Mouse (Mus musculus) limb, embryonic 12.5 days (tissue): ENCODE data around the gene Hcn1. TPM values are rescaled to one million over a fixed set of nuclear protein-coding genes. Genes with fewer than 3 reads are reported as not detected.
A peak's percentile ranks its signal among the peaks of the same experiment; 100 is the strongest.
"Not testable (repeated sequence)": the region's sequence is repeated elsewhere in the genome, so short reads cannot be mapped to it uniquely, and the experiment has no call there.

ENCODE experiments used
- ATAC-seq: fragments of 200-750 bp; cut with Nextera tagmentation; 2 replicates; pipeline ENCODE4 v1.8.0; 2017; ENCODE audit warnings: low read depth, moderate TSS enrichment; ENCODE audit not compliant: insufficient number of reproducible peaks, insufficient read depth, low FRiP score, low TSS enrichment
- H3K27ac ChIP-seq: fragments of 300-500 bp; sonication (generic); 2 replicates; pipeline ENCODE4 v1.5.1; 2016; ENCODE audit warnings: mild to moderate bottlenecking, moderate library complexity
- H3K27me3 ChIP-seq: fragments of 300-500 bp; sonication (generic); 2 replicates; pipeline ENCODE4 v1.6.1; 2016; ENCODE audit warnings: mild to moderate bottlenecking, moderate library complexity
- H3K36me3 ChIP-seq: fragments of 300-500 bp; sonication (generic); 2 replicates; pipeline ENCODE4 v1.6.1; 2016; ENCODE audit warnings: mild to moderate bottlenecking, moderate library complexity
- H3K4me1 ChIP-seq: fragments of 300-500 bp; sonication (generic); replicated peaks from 2 replicates; pipeline ENCODE4 v1.6.1; 2016
- H3K4me2 ChIP-seq: fragments of 300-500 bp; sonication (generic); 2 replicates; pipeline ENCODE4 v1.6.1; 2016; ENCODE audit warnings: mild to moderate bottlenecking, moderate library complexity
- H3K4me3 ChIP-seq: fragments of 300-500 bp; sonication (generic); replicated peaks from 2 replicates; pipeline ENCODE4 v1.5.1; 2016; ENCODE audit warnings: mild to moderate bottlenecking
- H3K9ac ChIP-seq: fragments of 300-500 bp; sonication (generic); replicated peaks from 2 replicates; pipeline ENCODE4 v1.6.1; 2016; ENCODE audit warnings: mild to moderate bottlenecking, moderate library complexity
- H3K9me3 ChIP-seq: fragments of 300-500 bp; sonication (generic); 2 replicates; pipeline ENCODE4 v1.6.1; 2016; ENCODE audit warnings: mild to moderate bottlenecking, moderate library complexity
- WGBS: fragments of 180-500 bp; shearing (Covaris S2); methylation state at CpG from one replicate; pipeline ENCODE4 v1.1.7; 2016; 5-methylcytosine and 5-hydroxymethylcytosine counted together
- polyA plus RNA-seq: library from polyadenylated mRNA; unstranded; fragments of >200 nt; fragmentation: Nextera tagmentation; extraction: Ambion mirVana; gene quantifications from 2 replicates; pipeline ENCODE4 v1.2.1, GENCODE M21; 2016

The Hcn1 gene
- polyA plus RNA-seq, 1 experiment from 2014 or later, result 0.15 TPM

DNA sequence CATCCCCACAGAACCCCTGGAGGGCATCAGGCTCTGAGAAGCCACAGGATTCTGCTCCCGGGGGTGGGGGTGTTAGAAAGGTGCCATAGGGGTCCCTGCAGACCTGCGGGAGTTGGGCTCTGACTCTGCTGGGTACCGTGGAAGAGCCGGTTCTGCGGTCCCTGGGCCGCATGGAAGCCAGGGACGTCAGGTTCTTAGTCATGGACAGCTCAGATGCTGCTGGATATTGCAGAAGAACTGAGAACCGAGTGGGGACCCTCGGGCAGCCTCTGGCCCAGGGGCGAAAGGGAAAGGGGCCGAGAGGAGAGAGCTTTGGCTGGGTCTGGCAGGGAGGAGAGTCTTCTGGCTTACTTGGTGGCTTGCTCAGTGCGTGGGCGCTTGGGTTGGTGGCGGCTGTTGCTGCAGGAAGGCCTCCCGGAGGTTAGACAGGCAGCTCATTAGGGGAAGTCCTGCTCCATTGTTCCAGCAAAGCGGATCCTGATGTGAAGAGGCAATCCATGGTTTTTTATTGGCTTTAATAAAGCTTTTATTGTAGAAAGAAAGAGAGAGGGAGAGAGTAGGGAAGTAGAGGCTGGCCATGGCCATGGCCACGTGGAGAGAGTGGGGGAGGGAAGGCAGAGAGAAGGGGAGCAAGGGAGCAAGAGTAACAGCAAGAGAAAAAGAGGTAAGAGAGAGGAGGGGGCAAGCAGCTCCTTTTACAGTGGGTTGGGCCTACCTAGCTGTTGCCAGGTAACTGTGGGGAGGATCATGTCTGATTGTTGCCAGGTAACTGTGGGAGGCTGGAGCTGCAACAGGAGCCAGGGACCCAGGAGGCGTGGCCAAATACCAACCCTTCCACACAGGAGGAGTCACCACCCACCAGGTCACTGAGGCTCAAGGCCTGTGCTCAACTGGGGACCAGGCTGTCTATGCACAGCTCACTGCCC is 356.6 kb downstream of the Hcn1 start:
- ATAC-seq, result peak; percentile 85
- H3K27ac ChIP-seq, result no peak overlapping the region
- no peak overlapping the region for H3K9ac ChIP-seq
- H3K36me3 ChIP-seq, result no peaks in the 10 kb centered on the region
- 10% methylated on average over 18 of the region's 18 CpGs for WGBS
- peaks cover 7% of the 10 kb centered on the region; the same call in 1 of the 2 replicates for H3K4me1 ChIP-seq
- H3K4me3 ChIP-seq, result peak overlapping the region; percentile 23
- H3K27me3 ChIP-seq, result no peaks in the 10 kb centered on the region
- peak overlapping the region; percentile 45 for H3K4me2 ChIP-seq
- no peaks in the 10 kb centered on the region for H3K9me3 ChIP-seq

DNA sequence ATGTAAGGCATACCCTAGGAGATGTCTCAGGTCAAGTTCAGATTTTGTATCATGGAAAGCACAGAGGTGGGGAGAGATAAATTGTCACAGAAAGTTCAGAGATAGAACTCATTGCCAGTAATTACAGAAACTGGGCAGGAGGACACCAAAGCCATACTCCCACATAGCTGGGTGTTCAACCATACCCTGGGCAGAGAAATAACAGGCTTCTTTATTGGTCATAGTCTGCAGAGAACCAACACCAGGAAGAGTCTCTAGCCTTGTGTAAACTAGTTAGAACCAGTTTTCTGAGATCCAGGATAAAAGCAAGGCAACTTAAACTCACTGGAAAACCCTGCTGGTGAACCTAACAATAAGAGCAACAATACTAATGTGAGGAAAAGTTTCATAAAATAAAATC is 362.5 kb downstream of the Hcn1 start:
- no peak overlapping the region for H3K27ac ChIP-seq
- no peaks in the 10 kb centered on the region for H3K4me1 ChIP-seq
- H3K36me3 ChIP-seq, result no peaks in the 10 kb centered on the region
- H3K9ac ChIP-seq, result no peak overlapping the region
- no peak for ATAC-seq
- H3K9me3 ChIP-seq, result no peaks in the 10 kb centered on the region
- no peaks in the 10 kb centered on the region for H3K27me3 ChIP-seq
- no peak overlapping the region for H3K4me2 ChIP-seq
- no peak overlapping the region for H3K4me3 ChIP-seq

DNA sequence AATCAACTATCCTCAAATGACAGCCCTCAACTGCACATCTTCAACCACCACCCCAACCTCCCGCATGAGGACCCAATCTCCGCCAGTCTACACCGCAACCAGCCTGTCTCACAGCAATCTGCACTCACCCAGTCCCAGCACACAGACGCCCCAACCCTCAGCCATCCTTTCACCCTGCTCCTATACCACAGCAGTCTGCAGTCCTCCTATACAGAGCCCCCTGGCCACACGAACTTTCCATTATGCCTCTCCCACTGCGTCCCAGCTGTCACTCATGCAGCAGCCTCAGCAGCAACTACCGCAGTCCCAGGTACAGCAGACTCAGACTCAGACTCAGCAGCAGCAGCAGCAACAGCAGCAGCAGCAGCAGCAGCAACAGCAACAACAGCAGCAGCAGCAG is 373.3 kb downstream of the Hcn1 start:
- 0 out of 2 replicates have a peak, but pooled peaks have one; percentile 42 for ATAC-seq
- no peak overlapping the region for H3K9ac ChIP-seq
- H3K27ac ChIP-seq, result no peak overlapping the region
- H3K4me2 ChIP-seq, result no peak overlapping the region
- no peak overlapping the region for H3K4me3 ChIP-seq
- no peaks in the 10 kb centered on the region for H3K9me3 ChIP-seq
- 68% methylated on average over 7 of the region's 7 CpGs for WGBS
- H3K4me1 ChIP-seq, result peaks cover 7% of the 10 kb centered on the region; the same call in 1 of the 2 replicates
- H3K36me3 ChIP-seq, result no peaks in the 10 kb centered on the region
- H3K27me3 ChIP-seq, result no peaks in the 10 kb centered on the region

DNA sequence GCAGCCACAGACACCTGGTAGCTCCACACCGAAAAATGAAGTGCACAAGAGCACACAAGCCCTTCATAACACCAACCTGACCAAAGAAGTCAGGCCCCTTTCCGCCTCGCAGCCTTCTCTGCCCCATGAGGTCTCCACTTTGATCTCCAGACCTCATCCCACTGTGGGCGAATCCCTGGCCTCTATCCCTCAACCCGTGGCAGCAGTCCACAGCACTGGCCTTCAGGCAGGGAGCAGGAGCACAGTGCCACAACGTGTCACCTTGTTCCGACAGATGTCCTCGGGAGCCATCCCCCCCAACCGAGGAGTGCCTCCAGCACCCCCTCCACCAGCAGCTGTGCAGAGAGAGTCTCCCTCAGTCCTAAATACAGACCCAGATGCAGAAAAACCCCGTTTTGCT is 373.7 kb downstream of the Hcn1 start:
- WGBS, result 42% methylated on average over 10 of the region's 10 CpGs
- Histone ChIP-seq H3K4me3 (no peak overlapping the region), H3K4me1 (peaks cover 7% of the 10 kb centered on the region; the same call in 1 of the 2 replicates), H3K36me3 (no peaks in the 10 kb centered on the region), H3K9me3 (no peaks in the 10 kb centered on the region), H3K27ac (no peak overlapping the region), H3K4me2 (no peak overlapping the region), H3K27me3 (no peaks in the 10 kb centered on the region), H3K9ac (no peak overlapping the region)
- peak; percentile 47; the same call in 1 of the 2 replicates for ATAC-seq

DNA sequence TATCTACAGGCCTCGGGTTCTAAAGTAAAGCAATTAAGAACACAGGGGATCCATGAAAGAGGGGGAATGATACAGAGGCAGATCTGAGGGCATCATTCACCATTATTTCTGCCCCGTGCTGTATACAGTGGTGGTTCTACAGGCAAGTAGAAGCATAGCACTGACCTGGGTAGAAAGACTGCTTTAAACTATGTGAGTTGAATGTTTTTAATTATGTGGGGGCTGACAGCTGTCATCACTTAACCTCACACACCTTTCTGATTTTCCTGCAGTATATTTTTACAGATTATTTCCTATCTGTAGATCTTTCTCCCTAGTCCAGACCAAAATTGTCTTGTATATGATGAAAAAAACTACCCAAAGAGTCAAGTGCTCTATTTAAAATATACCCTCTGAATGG is 382.2 kb downstream of the Hcn1 start:
- ATAC-seq, result no peak
- H3K4me2 ChIP-seq, result no peak overlapping the region
- H3K27ac ChIP-seq, result no peak overlapping the region
- H3K36me3 ChIP-seq, result no peaks in the 10 kb centered on the region
- no peak overlapping the region for H3K9ac ChIP-seq
- 9% methylated on average over 2 of the region's 2 CpGs for WGBS
- H3K4me3 ChIP-seq, result no peak overlapping the region
- no peaks in the 10 kb centered on the region; the same call in 1 of the 2 replicates for H3K4me1 ChIP-seq
- H3K9me3 ChIP-seq, result no peaks in the 10 kb centered on the region
- no peaks in the 10 kb centered on the region for H3K27me3 ChIP-seq

DNA sequence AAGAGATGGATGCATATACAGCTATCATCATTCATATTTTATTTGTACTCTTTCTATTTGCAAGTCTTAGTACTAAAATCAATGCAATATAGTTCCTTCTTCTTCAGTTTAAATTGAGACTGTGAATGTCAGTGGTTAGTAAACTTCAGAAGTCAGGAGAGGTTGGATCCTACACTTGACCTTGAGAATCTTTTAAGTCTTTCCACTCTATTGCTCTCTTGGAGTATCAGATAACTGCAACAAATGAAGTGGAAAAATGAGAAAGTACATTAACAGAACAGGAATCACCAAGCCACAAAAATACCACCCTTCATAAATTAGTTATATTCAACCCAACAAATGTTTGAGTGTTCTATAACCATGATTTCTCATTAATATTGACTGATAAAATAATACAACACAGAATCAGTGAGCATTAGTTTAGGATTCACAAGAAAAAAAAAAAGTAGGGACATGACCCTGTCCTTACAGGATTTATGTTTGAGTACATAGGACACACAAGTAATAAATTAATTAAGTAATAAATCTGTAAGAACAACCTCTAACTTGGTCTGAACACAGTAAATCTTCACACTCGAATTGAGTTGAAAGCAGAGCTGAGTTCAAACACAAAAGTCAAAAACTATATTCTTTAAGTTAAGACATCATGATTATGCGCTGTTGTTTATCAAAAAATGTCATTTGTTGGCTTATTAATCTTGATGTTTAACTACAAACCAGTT is 397.8 kb downstream of the Hcn1 start:
- Histone ChIP-seq H3K9ac (no peak overlapping the region), H3K9me3 (no peaks in the 10 kb centered on the region), H3K4me2 (no peak overlapping the region), H3K4me1 (no peaks in the 10 kb centered on the region), H3K27ac (no peak overlapping the region), H3K36me3 (no peaks in the 10 kb centered on the region), H3K4me3 (no peak overlapping the region), H3K27me3 (no peaks in the 10 kb centered on the region)
- WGBS, result 77% methylated on average over 2 of the region's 2 CpGs
- no peak for ATAC-seq

DNA sequence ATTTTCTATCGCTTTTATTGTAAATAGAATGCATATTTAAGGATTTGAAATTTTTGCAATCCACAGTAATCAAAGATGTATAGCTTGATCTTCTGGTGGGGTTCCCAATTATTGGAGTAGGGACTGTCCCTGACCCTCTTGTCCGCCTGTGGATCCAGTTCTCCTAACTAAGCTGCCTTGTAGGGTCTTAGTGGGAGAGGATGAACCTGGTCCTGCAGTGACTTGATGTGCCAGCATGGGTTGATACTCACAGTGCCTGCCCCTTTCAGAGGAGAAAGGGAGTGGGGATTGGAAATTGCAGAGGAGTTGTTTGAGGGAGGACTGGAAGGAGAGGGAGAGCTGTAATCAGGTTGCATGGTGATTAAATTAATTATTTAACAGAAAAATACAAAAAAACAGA is 398.4 kb downstream of the Hcn1 start:
- Histone ChIP-seq H3K9me3 (no peaks in the 10 kb centered on the region), H3K27me3 (no peaks in the 10 kb centered on the region), H3K4me1 (no peaks in the 10 kb centered on the region), H3K27ac (no peak overlapping the region), H3K9ac (no peak overlapping the region), H3K4me2 (no peak overlapping the region), H3K4me3 (no peak overlapping the region), H3K36me3 (no peaks in the 10 kb centered on the region)
- WGBS, result 87% methylated on average over 2 of the region's 2 CpGs
- no peak for ATAC-seq

DNA sequence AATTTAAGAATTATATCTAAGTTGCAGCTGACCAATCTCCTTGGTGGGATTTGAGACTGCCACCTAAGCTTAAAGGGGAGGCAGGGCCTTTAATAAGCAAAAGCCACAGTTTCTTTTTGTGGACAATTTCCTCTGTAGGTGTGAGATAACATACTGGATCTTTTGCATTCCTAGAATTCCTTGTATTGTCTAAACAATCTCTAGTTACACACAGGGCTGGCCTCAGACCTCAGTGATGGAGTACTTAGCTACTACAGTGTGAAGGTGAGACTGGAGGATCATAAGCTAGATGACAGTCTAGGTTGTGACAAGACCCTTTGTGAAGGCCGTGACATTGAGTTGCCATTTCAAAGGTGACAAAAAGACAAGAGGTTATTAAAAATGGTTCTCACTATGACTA is 419.1 kb downstream of the Hcn1 start:
- Histone ChIP-seq H3K4me3 (no peak overlapping the region), H3K4me1 (no peaks in the 10 kb centered on the region), H3K9ac (no peak overlapping the region), H3K4me2 (no peak overlapping the region), H3K36me3 (no peaks in the 10 kb centered on the region), H3K27ac (no peak overlapping the region), H3K9me3 (no peaks in the 10 kb centered on the region), H3K27me3 (no peaks in the 10 kb centered on the region)
- WGBS, result 85% methylated on average over 1 of the region's 1 CpGs
- no peak for ATAC-seq

DNA sequence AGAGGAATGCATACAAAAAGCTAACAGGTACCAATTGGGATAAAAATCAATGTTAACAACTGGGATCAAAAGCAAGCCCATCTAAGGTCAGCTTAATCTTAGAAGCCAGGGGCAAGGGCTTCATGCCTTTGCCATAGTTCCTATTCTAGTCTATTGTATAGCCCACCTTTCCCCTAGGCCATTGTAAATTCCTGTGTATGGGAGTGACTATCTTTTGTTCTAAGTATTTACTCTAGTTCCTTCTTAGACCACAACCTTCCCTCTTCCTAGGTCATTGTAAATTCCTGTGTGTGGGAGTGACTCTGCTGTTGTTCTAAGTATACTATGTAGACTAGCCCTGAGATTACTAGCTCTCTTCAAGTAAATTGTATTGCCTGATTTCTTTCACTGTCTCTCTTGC is 420.8 kb downstream of the Hcn1 start:
- not testable (repeated sequence) for H3K4me1 ChIP-seq, H3K9ac ChIP-seq, H3K4me3 ChIP-seq, H3K27me3 ChIP-seq, H3K9me3 ChIP-seq, ATAC-seq, H3K27ac ChIP-seq, H3K4me2 ChIP-seq, H3K36me3 ChIP-seq

DNA sequence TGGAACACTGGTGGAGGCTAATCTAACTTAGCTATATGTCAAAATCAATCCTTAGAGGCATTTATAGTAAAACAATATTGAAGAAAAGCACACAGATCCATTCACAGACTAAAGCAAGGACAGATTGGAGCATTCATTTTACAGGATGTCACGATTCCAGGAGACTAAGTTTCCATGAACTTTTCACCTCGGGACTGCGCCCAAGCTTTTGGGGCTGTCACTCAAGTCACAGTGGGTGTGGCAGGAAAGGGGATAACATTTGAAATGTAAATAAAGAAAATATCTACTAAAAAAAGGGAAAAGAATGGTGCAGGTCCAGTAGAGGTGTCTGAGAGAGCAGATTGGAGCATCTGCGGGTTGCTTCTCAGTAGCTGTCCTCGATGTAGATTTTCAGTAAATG is 421.3 kb downstream of the Hcn1 start:
- H3K27me3 ChIP-seq, result no peaks in the 10 kb centered on the region
- H3K4me3 ChIP-seq, result no peak overlapping the region
- ATAC-seq, result no peak
- no peaks in the 10 kb centered on the region for H3K36me3 ChIP-seq
- H3K4me1 ChIP-seq, result peaks cover 7% of the 10 kb centered on the region; the same call in 1 of the 2 replicates
- no peaks in the 10 kb centered on the region for H3K9me3 ChIP-seq
- no peak overlapping the region for H3K27ac ChIP-seq
- H3K9ac ChIP-seq, result no peak overlapping the region
- WGBS, result 88% methylated on average over 5 of the region's 5 CpGs
- H3K4me2 ChIP-seq, result no peak overlapping the region

DNA sequence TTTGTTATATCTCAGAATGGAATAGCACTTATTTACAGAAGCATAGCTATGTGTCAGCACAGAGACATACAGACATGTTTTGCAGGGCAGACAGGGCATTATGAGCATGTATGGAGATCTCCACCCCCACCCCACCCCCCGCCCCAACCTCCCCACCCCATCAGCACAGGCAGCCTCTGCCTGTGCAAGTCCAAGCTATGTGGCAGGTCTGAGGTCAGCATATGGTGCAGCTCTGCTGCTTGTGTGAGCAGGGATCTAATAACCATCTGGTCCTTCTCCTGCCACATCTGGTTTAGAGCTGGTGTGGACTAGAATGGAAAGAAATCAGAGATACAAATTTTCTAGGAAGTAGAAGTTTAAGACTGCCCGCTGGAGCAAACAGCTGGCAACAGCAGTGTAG is 424.4 kb downstream of the Hcn1 start:
- H3K27me3 ChIP-seq, result no peaks in the 10 kb centered on the region
- no peak overlapping the region for H3K4me2 ChIP-seq
- no peaks in the 10 kb centered on the region for H3K36me3 ChIP-seq
- whole genome bisulfite sequencing, result 61% methylated on average over 2 of the region's 2 CpGs
- ATAC-seq, result peak; percentile 88; the same call in 1 of the 2 replicates
- no peak overlapping the region for H3K4me3 ChIP-seq
- H3K27ac ChIP-seq, result no peak overlapping the region
- no peak overlapping the region for H3K9ac ChIP-seq
- no peaks in the 10 kb centered on the region for H3K9me3 ChIP-seq
- peaks cover 7% of the 10 kb centered on the region; the same call in 1 of the 2 replicates for H3K4me1 ChIP-seq
